ENCODE assay signal across 7 mouse cellular contexts in genomic region chr17:78400130-78400840, GRCm38 (mm10). TPM values are rescaled to one million over a fixed set of nuclear protein-coding genes. Genes with fewer than 3 reads are reported as not detected.
DNase-seq lines count a peak whose midpoint lies in the region; ATAC-seq and TF ChIP-seq lines count a peak whose summit lies in the region.

No protein-coding gene starts in this region.

- H3K4me1 ChIP-seq in stomach, postnatal 0 days (replicated peaks; ENCODE audit: control insufficient read depth, insufficient read depth) = no peaks in the 10 kb centered on the region
- 0 out of 2 replicates have a peak, but pooled peaks cover 3% of the 10 kb centered on the region for H3K4me1 ChIP-seq in midbrain, embryonic 16.5 days (ENCODE audit: control insufficient read depth, insufficient read depth, low read length)

- ATAC-seq in stomach, postnatal 0 days (ENCODE audit: low FRiP score, low TSS enrichment) = peak; percentile 90
- no peak for ATAC-seq in midbrain, embryonic 16.5 days

- peak overlapping the region; percentile 22 for H3K27ac ChIP-seq in left cerebral cortex, adult 2 months
- H3K27ac ChIP-seq in stomach, postnatal 0 days (replicated peaks) = no peak overlapping the region
- no peak overlapping the region for H3K27ac ChIP-seq in midbrain, embryonic 16.5 days (ENCODE audit: low read length)

- peak; percentile 25 for DNase-seq in left cerebral cortex, adult 11 months (ENCODE audit: low spot score)
- no peak for DNase-seq in left cerebral cortex, postnatal 4 days
- DNase-seq in T-cell, adult 2 months (ENCODE audit: low spot score) = peak; percentile 51
- peak; percentile 37 to 61 for DNase-seq in left cerebral cortex, adult 2 months (ENCODE audit: extremely low spot score in 1 of 2, low spot score in 2 of 2)
- DNase-seq in stomach, postnatal 0 days (ENCODE audit: low spot score) = peak; percentile 46
- DNase-seq in adrenal gland, adult 2 months = no peak

- no peaks in the 10 kb centered on the region for H3K9me3 ChIP-seq in stomach, postnatal 0 days (ENCODE audit: control insufficient read depth, low read length)
- H3K9me3 ChIP-seq in midbrain, embryonic 16.5 days (replicated peaks; ENCODE audit: control insufficient read depth, low read length, poor library complexity, severe bottlenecking) = no peaks in the 10 kb centered on the region

- no peaks in the 10 kb centered on the region for H3K27me3 ChIP-seq in stomach, postnatal 0 days (ENCODE audit: control insufficient read depth, insufficient read depth, low read length)
- no peaks in the 10 kb centered on the region; the same call in 1 of the 2 replicates for H3K27me3 ChIP-seq in midbrain, embryonic 16.5 days (ENCODE audit: control insufficient read depth, insufficient read depth, low read depth, low read length)

- no peak for TF ChIP-seq CTCF in left cerebral cortex, adult 2 months (IDR thresholded peaks at IDR 0.05)
- no peak for TF ChIP-seq CTCF in stomach, postnatal 0 days (IDR thresholded peaks at IDR 0.05; ENCODE audit: low read depth)

- 56% methylated on average over 12 of the region's 12 CpGs for WGBS in stomach, postnatal 0 days
- 86% methylated on average over 12 of the region's 12 CpGs for WGBS in midbrain, embryonic 16.5 days

- H3K36me3 ChIP-seq in stomach, postnatal 0 days (ENCODE audit: control insufficient read depth, insufficient read depth, low read length) = peaks cover 2% of the 10 kb centered on the region; the same call in 1 of the 2 replicates
- no peaks in the 10 kb centered on the region; the same call in 1 of the 2 replicates for H3K36me3 ChIP-seq in midbrain, embryonic 16.5 days (ENCODE audit: control insufficient read depth, insufficient read depth, low read length)

- no peak for TF ChIP-seq EP300 in stomach, postnatal 0 days (optimal IDR thresholded peaks at IDR 0.05)

- intact Hi-C loops in left cerebral cortex, postnatal 4 days (cut with DNase I) = no loop called here
- intact Hi-C loops in left cerebral cortex, adult 2 months (cut with DNase I) = no loop called here

- H3K4me2 ChIP-seq in stomach, postnatal 0 days (replicated peaks; ENCODE audit: low read depth) = no peak overlapping the region
- H3K4me2 ChIP-seq in midbrain, embryonic 16.5 days (ENCODE audit: low read length) = no peak overlapping the region

- H3K9ac ChIP-seq in stomach, postnatal 0 days (ENCODE audit: low read length) = no peak overlapping the region
- H3K9ac ChIP-seq in midbrain, embryonic 16.5 days (ENCODE audit: low read depth, low read length) = no peak overlapping the region

- no peak overlapping the region for H3K4me3 ChIP-seq in left cerebral cortex, adult 2 months
- H3K4me3 ChIP-seq in stomach, postnatal 0 days (ENCODE audit: low read depth, low read length) = no peak overlapping the region
- H3K4me3 ChIP-seq in midbrain, embryonic 16.5 days (ENCODE audit: low read depth, low read length) = no peak overlapping the region

RNA-seq across cellular contexts. Expression of gene Fez2, which starts 17.7 kb away (rescaled TPM):
- 10 to 100 TPM; 48.9 to 49.4 TPM for total RNA-seq in left cerebral cortex, postnatal 4 days (2021)
- 10 to 100 TPM; 34.9 to 36.0 TPM for total RNA-seq in left cerebral cortex, adult 2 months (2021)
- 27.2 and 28.7 TPM in 2 replicates for polyA plus RNA-seq in stomach, postnatal 0 days (2015; fragmentation: Nextera tagmentation; extraction: Ambion mirVana)
- total RNA-seq in adrenal gland, adult 2 months (2021) = 10 to 100 TPM; 59.1 to 70.7 TPM
- 31.5 and 38.3 TPM in 2 replicates for polyA plus RNA-seq in adrenal gland, adult 2 months (2012; rRNA removed)
- polyA plus RNA-seq in midbrain, embryonic 16.5 days (2015; fragmentation: Nextera tagmentation; extraction: Ambion mirVana) = 50.3 and 53.5 TPM in 2 replicates

Comparison
In these comparisons a context has a peak if more than half of its experiments do, and no peak if none do; other contexts are left out.
1. DNase-seq: peak in left cerebral cortex, adult 11 months (single experiment), T-cell, adult 2 months (single experiment), left cerebral cortex, adult 2 months (2 of 2) and stomach, postnatal 0 days (single experiment); none in left cerebral cortex, postnatal 4 days (single experiment) and adrenal gland, adult 2 months (single experiment).